Mouse (Mus musculus): ENCODE results near the gene Fntb. TPM values are rescaled to one million over a fixed set of nuclear protein-coding genes. Genes with fewer than 3 reads are reported as not detected.

Fntb gene
- polyA plus RNA-seq, 1 experiment from 2014 or later, result 44.1 TPM

GRCm38 (mm10) chr12:76918113-76918512 lies 152.7 kb downstream of the Fntb start:
- Histone ChIP-seq H3K4me3 (no peak overlapping the region), H3K27me3 (no peaks in the 10 kb centered on the region), H3K9me3 (no peaks in the 10 kb centered on the region), H3K27ac (no peak overlapping the region), H3K4me2 (replicated peaks) (no peak overlapping the region), H3K36me3 (peaks cover 63% of the 10 kb centered on the region), H3K9ac (no peak overlapping the region), H3K4me1 (no peaks in the 10 kb centered on the region)
- WGBS, result 88% methylated on average over 6 of the region's 6 CpGs
- no peak for ATAC-seq (ENCODE audit: low FRiP score, low read depth)

DNA sequence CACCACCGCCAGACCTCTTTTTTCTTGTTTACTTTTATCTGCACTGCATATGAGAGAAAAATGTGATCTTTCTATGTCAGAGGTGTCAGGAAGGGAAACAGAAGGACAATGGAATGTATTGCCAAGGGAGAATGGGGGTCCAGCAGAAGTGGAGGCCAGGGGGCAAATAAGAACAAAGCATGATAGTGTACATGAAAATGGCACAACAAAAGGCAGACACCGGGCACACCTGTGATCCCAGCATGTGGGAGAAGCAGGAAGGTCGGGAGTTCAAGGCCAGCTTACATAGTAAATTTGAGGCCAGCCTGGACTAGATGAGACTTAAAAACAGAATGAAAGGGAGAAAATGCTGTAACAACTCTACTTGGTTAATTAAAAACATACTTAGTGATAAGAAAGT lies 153.5 kb downstream of the Fntb start:
- H3K4me3 ChIP-seq, result no peak overlapping the region
- peaks cover 58% of the 10 kb centered on the region for H3K36me3 ChIP-seq
- H3K9me3 ChIP-seq, result no peaks in the 10 kb centered on the region
- ATAC-seq (ENCODE audit: low FRiP score, low read depth), result no peak
- no peak overlapping the region for H3K27ac ChIP-seq
- no peak overlapping the region for H3K4me2 ChIP-seq (replicated peaks)
- H3K4me1 ChIP-seq, result no peaks in the 10 kb centered on the region
- H3K27me3 ChIP-seq, result no peaks in the 10 kb centered on the region
- 59% methylated on average over 3 of the region's 3 CpGs for WGBS
- H3K9ac ChIP-seq, result no peak overlapping the region

- H3K9ac ChIP-seq, result no peak overlapping the region
- no peak for ATAC-seq (ENCODE audit: low FRiP score, low read depth)
- no peaks in the 10 kb centered on the region for H3K9me3 ChIP-seq
- 73% methylated on average over 6 of the region's 6 CpGs for WGBS
- H3K4me3 ChIP-seq, result no peak overlapping the region
- H3K4me2 ChIP-seq (replicated peaks), result no peak overlapping the region
- H3K27me3 ChIP-seq, result no peaks in the 10 kb centered on the region
- H3K36me3 ChIP-seq, result peaks cover 45% of the 10 kb centered on the region
- no peak overlapping the region for H3K27ac ChIP-seq
- no peaks in the 10 kb centered on the region for H3K4me1 ChIP-seq
Measured at GRCm38 (mm10) chr12:76920398-76920797, 155.0 kb downstream of the Fntb start.

- H3K9ac ChIP-seq, result no peak overlapping the region
- H3K27ac ChIP-seq, result no peak overlapping the region
- WGBS, result 84% methylated on average over 8 of the region's 8 CpGs
- H3K4me3 ChIP-seq, result no peak overlapping the region
- peaks cover 48% of the 10 kb centered on the region for H3K36me3 ChIP-seq
- H3K4me1 ChIP-seq, result no peaks in the 10 kb centered on the region
- no peak overlapping the region for H3K4me2 ChIP-seq (replicated peaks)
- no peak for ATAC-seq (ENCODE audit: low FRiP score, low read depth)
- no peaks in the 10 kb centered on the region for H3K9me3 ChIP-seq
- H3K27me3 ChIP-seq, result no peaks in the 10 kb centered on the region
Measured at GRCm38 (mm10) chr12:76920990-76921389, 155.6 kb downstream of the Fntb start.

- Histone ChIP-seq H3K4me3 (no peak overlapping the region), H3K4me2 (replicated peaks) (no peak overlapping the region), H3K27ac (no peak overlapping the region), H3K9me3 (no peaks in the 10 kb centered on the region), H3K27me3 (no peaks in the 10 kb centered on the region), H3K4me1 (no peaks in the 10 kb centered on the region), H3K9ac (no peak overlapping the region), H3K36me3 (peaks cover 30% of the 10 kb centered on the region)
- ATAC-seq (ENCODE audit: low FRiP score, low read depth), result no peak
- WGBS, result 89% methylated on average over 8 of the region's 8 CpGs
Measured at GRCm38 (mm10) chr12:76923118-76923517, 157.7 kb downstream of the Fntb start.

DNA sequence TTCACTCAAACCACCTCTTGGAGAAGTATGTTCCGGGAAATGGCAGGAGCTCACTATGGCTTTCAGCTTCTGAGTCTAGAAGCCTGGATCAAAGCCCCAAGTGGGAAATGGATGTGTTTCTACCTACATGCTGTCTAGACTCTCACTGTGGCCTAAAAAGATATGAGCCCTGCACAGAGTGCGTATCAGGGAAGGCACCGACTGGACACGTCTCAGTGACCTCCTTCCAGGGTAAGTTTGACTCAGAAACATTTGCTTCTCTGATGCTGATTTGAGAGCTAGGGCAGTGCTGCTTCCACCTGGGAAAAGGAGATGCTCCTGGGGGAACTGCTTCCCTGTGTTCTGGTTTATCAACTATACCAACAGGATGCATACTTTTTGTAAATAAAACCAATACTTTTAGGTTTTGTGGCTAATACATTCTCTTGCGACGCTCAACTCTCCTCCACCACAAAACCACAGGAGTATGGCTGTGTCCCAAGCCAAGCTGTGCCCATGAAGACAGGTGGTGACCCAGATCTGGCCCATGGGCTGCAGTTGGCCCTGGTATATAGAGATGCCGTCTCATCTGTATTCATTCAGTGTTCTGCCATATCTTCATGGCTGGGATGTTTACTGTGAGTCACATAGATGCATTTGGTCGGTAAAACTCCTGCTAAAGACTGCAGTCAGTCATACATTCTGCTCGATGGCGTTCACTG lies 159.7 kb downstream of the Fntb start:
- WGBS, result 91% methylated on average over 10 of the region's 10 CpGs
- Histone ChIP-seq H3K4me2 (replicated peaks) (no peak overlapping the region), H3K4me1 (no peaks in the 10 kb centered on the region), H3K27ac (no peak overlapping the region), H3K27me3 (no peaks in the 10 kb centered on the region), H3K9me3 (no peaks in the 10 kb centered on the region), H3K36me3 (peaks cover 21% of the 10 kb centered on the region), H3K4me3 (no peak overlapping the region), H3K9ac (no peak overlapping the region)
- ATAC-seq (ENCODE audit: low FRiP score, low read depth), result no peak

- Histone ChIP-seq H3K27me3 (no peaks in the 10 kb centered on the region), H3K4me2 (replicated peaks) (no peak overlapping the region), H3K27ac (no peak overlapping the region), H3K9ac (no peak overlapping the region), H3K4me1 (no peaks in the 10 kb centered on the region), H3K4me3 (no peak overlapping the region), H3K36me3 (peaks cover 10% of the 10 kb centered on the region), H3K9me3 (no peaks in the 10 kb centered on the region)
- WGBS, result 76% methylated on average over 10 of the region's 10 CpGs
- no peak for ATAC-seq (ENCODE audit: low FRiP score, low read depth)
Measured at GRCm38 (mm10) chr12:76926338-76926945, 161.1 kb downstream of the Fntb start.

DNA sequence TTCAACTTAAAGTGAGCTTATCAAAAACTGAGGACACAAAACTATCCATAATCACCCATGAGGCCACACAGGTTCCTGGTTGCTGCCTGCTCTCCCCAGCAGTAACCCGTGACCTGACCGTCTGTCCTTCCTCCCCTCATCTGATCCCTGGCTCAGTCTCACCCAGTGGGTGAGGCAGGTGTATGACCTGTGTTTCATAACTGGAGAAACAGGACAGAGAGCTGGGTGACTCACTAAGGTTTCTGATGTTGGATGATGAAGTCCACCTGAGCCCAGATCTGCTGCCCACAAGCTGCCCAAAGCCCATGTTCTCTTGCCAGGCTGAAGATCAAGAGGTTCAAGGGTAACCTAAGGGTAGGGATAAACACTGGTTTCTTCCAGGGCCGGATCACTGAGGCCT lies 161.6 kb downstream of the Fntb start:
- no peak for ATAC-seq (ENCODE audit: low FRiP score, low read depth)
- no peak overlapping the region for H3K4me3 ChIP-seq
- no peaks in the 10 kb centered on the region for H3K4me1 ChIP-seq
- H3K27me3 ChIP-seq, result no peaks in the 10 kb centered on the region
- no peak overlapping the region for H3K4me2 ChIP-seq (replicated peaks)
- H3K36me3 ChIP-seq, result peaks cover 6% of the 10 kb centered on the region
- H3K9ac ChIP-seq, result no peak overlapping the region
- H3K27ac ChIP-seq, result no peak overlapping the region
- H3K9me3 ChIP-seq, result no peaks in the 10 kb centered on the region
- WGBS, result 90% methylated on average over 3 of the region's 3 CpGs

GRCm38 (mm10) chr12:76927539-76927938 lies 162.2 kb downstream of the Fntb start:
- Histone ChIP-seq H3K36me3 (peaks cover 6% of the 10 kb centered on the region), H3K27me3 (no peaks in the 10 kb centered on the region), H3K9me3 (no peaks in the 10 kb centered on the region), H3K4me1 (no peaks in the 10 kb centered on the region), H3K4me2 (replicated peaks) (no peak overlapping the region), H3K27ac (no peak overlapping the region), H3K4me3 (no peak overlapping the region), H3K9ac (no peak overlapping the region)
- ATAC-seq (ENCODE audit: low FRiP score, low read depth), result no peak
- 65% methylated on average over 10 of the region's 10 CpGs for WGBS

GRCm38 (mm10) chr12:76930177-76930576 lies 164.8 kb downstream of the Fntb start:
- Histone ChIP-seq H3K4me2 (replicated peaks) (no peak overlapping the region), H3K9me3 (no peaks in the 10 kb centered on the region), H3K27ac (no peak overlapping the region), H3K36me3 (peaks cover 9% of the 10 kb centered on the region), H3K27me3 (no peaks in the 10 kb centered on the region), H3K4me3 (no peak overlapping the region), H3K4me1 (no peaks in the 10 kb centered on the region), H3K9ac (no peak overlapping the region)
- 73% methylated on average over 6 of the region's 6 CpGs for WGBS
- ATAC-seq (ENCODE audit: low FRiP score, low read depth), result no peak

DNA sequence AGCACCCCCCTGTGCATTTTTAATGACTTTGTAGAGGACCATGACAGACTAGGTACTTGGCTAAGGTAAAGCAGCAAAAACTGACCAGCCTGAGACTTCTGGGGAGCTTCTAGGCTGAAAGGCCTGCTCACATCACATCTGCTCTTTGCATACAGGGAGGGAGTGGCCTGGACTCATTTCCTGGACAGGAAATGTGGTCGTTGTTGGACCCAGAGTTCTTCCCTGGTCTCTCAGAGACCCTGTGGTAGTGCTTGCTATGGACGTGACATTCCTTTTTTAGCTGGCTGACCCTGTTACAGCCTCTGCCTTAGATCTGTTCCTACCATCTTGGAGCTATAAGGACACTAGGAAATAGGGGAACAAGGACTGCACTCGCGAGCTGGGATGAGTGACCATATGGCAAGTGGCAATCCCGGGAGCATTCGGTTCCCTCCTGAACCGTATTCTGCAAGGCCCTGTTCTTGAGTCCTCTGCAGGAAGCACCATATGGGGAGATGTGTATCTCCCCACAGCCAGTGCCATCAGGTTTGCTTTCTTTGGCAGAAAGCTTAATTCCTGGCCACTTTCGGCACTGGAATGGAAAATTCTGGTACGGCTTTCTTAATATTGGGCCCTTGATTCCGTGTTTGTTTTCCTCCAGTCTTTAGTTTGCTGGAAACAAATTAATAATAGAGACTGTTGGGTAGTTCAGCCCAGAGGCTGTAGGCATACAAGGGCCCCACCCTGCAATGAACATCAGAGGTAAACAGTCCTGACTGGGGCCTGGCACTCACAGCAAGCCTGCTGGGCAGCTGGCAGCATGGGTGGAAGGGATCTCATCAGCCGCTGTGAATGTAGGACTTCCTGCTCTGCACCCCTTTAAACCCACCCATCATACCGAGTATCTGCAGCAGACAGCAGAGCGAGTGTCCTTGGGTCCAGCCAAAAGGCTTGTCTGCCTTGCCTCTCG lies 166.6 kb downstream of the Fntb start:
- Histone ChIP-seq H3K36me3 (peaks cover 20% of the 10 kb centered on the region), H3K27ac (0 out of 2 replicates have a peak overlapping the region, but pooled peaks have one; percentile 22), H3K27me3 (no peaks in the 10 kb centered on the region), H3K4me2 (replicated peaks) (no peak overlapping the region), H3K9ac (no peak overlapping the region), H3K4me1 (no peaks in the 10 kb centered on the region), H3K4me3 (no peak overlapping the region), H3K9me3 (no peaks in the 10 kb centered on the region)
- ATAC-seq (ENCODE audit: low FRiP score, low read depth), result no peak
- WGBS, result 63% methylated on average over 14 of the region's 14 CpGs

DNA sequence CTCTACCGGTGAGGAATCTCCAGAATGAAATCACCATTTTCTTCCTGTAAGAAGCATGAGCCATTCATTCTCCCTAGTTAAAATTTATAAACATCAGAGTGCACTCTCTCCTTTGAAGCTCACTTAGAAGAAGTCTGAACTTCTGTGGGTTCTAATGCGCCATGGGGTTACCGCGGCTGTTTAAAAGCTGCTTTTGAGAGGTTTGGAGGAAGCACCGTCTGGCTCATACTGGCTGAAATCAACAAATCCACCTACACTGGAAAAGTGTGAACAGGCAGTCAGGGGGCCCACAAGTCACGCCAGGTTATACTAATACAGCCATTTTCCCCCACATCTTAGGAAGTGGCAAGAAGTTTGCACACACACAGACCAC lies 167.3 kb downstream of the Fntb start:
- ATAC-seq (ENCODE audit: low FRiP score, low read depth), result no peak
- Histone ChIP-seq H3K36me3 (peaks cover 26% of the 10 kb centered on the region), H3K4me1 (no peaks in the 10 kb centered on the region), H3K27ac (no peak overlapping the region; the same call in 1 of the 2 replicates), H3K9ac (no peak overlapping the region), H3K27me3 (no peaks in the 10 kb centered on the region), H3K4me2 (replicated peaks) (no peak overlapping the region), H3K9me3 (no peaks in the 10 kb centered on the region), H3K4me3 (no peak overlapping the region)
- WGBS, result 72% methylated on average over 6 of the region's 6 CpGs

Data from limb, embryonic 13.5 days (tissue).